Comparison of ENCODE assay signal across 12 mouse cellular contexts in genomic region chr9:45851330-45851729, GRCm38 (mm10). TPM values are rescaled to one million over a fixed set of nuclear protein-coding genes. Genes with fewer than 3 reads are reported as not detected.
DNase-seq lines count a peak whose midpoint lies in the region; ATAC-seq and TF ChIP-seq lines count a peak whose summit lies in the region.
"Had no signal": no experiment of that assay in that cellular context is flagged by ENCODE, and none has a peak within 500 bp of the region (broad histone marks: within the 10 kb centered on the region; RNA-seq: fewer than 3 reads in every experiment).

No protein-coding gene starts in this region.

- no peak for TF ChIP-seq EP300 in heart, postnatal 0 days (IDR thresholded peaks at IDR 0.05; ENCODE audit: low read depth)

- no peak overlapping the region for H3K4me3 ChIP-seq in heart, postnatal 0 days (ENCODE audit: low read depth, low read length)
- no peak overlapping the region for H3K4me3 ChIP-seq in heart, embryonic 12.5 days
- H3K4me3 ChIP-seq: forebrain, embryonic 10.5 days; myocyte had no signal

- H3K4me1 ChIP-seq in heart, postnatal 0 days (ENCODE audit: control insufficient read depth, insufficient read depth), result peaks cover 32% of the 10 kb centered on the region
- H3K4me1 ChIP-seq in heart, embryonic 12.5 days (replicated peaks), result peaks cover 38% of the 10 kb centered on the region
- H3K4me1 ChIP-seq: forebrain, embryonic 10.5 days had no signal

- 28% methylated on average over 5 of the region's 5 CpGs for WGBS in heart, postnatal 0 days
- 58% methylated on average over 5 of the region's 5 CpGs for WGBS in heart, embryonic 12.5 days

- H3K36me3 ChIP-seq in heart, postnatal 0 days (replicated peaks; ENCODE audit: control insufficient read depth, insufficient read depth, low read length), result peaks cover 32% of the 10 kb centered on the region
- peaks cover 33% of the 10 kb centered on the region for H3K36me3 ChIP-seq in heart, embryonic 12.5 days

- H3K9me3 ChIP-seq in heart, postnatal 0 days (replicated peaks; ENCODE audit: control insufficient read depth, low read length), result no peaks in the 10 kb centered on the region
- H3K9me3 ChIP-seq in heart, embryonic 12.5 days (replicated peaks), result no peaks in the 10 kb centered on the region
- H3K9me3 ChIP-seq: forebrain, embryonic 10.5 days had no signal

- H3K4me2 ChIP-seq in heart, postnatal 0 days (ENCODE audit: low read depth, low read length), result no peak overlapping the region
- H3K4me2 ChIP-seq in heart, embryonic 12.5 days, result no peak overlapping the region

- no peak for DNase-seq in heart, postnatal 0 days (ENCODE audit: low spot score)
- DNase-seq in 416B (ENCODE audit: low read depth), result peak; percentile 78
- no peak for DNase-seq in spleen, postnatal 36 days (ENCODE audit: low spot score in 2 of 2)
- no peak for DNase-seq in spleen, adult 18-20 months
- DNase-seq: kidney, adult 18-20 months; thymus, postnatal 14 days had no signal

- H3K27ac ChIP-seq in heart, postnatal 0 days (ENCODE audit: low read depth), result peak overlapping the region; percentile 85
- H3K27ac ChIP-seq in heart, embryonic 12.5 days (ENCODE audit: poor library complexity, severe bottlenecking), result no peak overlapping the region
- H3K27ac ChIP-seq: forebrain, embryonic 10.5 days had no signal

- H3K9ac ChIP-seq in heart, postnatal 0 days (replicated peaks; ENCODE audit: low read depth, low read length), result no peak overlapping the region
- H3K9ac ChIP-seq in heart, embryonic 12.5 days, result no peak overlapping the region

- no peak for TF ChIP-seq CTCF in heart, postnatal 0 days (IDR thresholded peaks at IDR 0.05; ENCODE audit: low read depth)

- ATAC-seq in heart, postnatal 0 days (ENCODE audit: insufficient read depth, low read depth), result no peak; the same call in 1 of the 2 replicates
- ATAC-seq in heart, embryonic 12.5 days (ENCODE audit: insufficient number of reproducible peaks, low FRiP score), result no peak
- ATAC-seq in common myeloid progenitor, adult 5-6 weeks (replicated peaks; ENCODE audit: low read depth, poor library complexity, severe bottlenecking), result peak; percentile 45
- peak; percentile 68 for ATAC-seq in megakaryocyte, adult 5-6 weeks (ENCODE audit: poor library complexity, severe bottlenecking)

- no peaks in the 10 kb centered on the region for H3K27me3 ChIP-seq in heart, postnatal 0 days (ENCODE audit: control insufficient read depth, insufficient read depth, low read length)
- H3K27me3 ChIP-seq in heart, embryonic 12.5 days (replicated peaks), result no peaks in the 10 kb centered on the region
- H3K27me3 ChIP-seq: CH12.LX had no signal

RNA-seq across cellular contexts. Expression of gene Bace1, which starts 12.9 kb away (rescaled TPM):
- 29.0 and 52.6 TPM in 2 replicates for total RNA-seq in heart, postnatal 0 days (2014; rRNA removed; ENCODE audit: low replicate concordance)
- polyA plus RNA-seq in heart, postnatal 0 days (2015; fragmentation: Nextera tagmentation; extraction: Ambion mirVana), result 16.7 and 17.8 TPM in 2 replicates
- polyA plus RNA-seq in heart, embryonic 12.5 days (2016; fragmentation: Nextera tagmentation; extraction: Ambion mirVana), result 21.4 and 22.0 TPM in 2 replicates
- total RNA-seq in common myeloid progenitor, adult 5-6 weeks (2017), result 9.0 and 13.7 TPM in 2 replicates
- 2.9 and 3.5 TPM in 2 replicates for total RNA-seq in megakaryocyte, adult 5-6 weeks (2015)
- 4.1 and 7.2 TPM in 2 replicates for total RNA-seq in megakaryocyte, adult 5-6 weeks (2017)

RNA-seq across cellular contexts. Expression of gene Cep164, which starts 22.8 kb away (rescaled TPM):
- total RNA-seq in heart, postnatal 0 days (2014; rRNA removed; ENCODE audit: low replicate concordance), result 15.7 and 29.8 TPM in 2 replicates
- 7.0 and 9.4 TPM in 2 replicates for polyA plus RNA-seq in heart, postnatal 0 days (2015; fragmentation: Nextera tagmentation; extraction: Ambion mirVana)
- 14.3 and 19.0 TPM in 2 replicates for polyA plus RNA-seq in heart, embryonic 12.5 days (2016; fragmentation: Nextera tagmentation; extraction: Ambion mirVana)
- 12.4 and 13.8 TPM in 2 replicates for total RNA-seq in common myeloid progenitor, adult 5-6 weeks (2017)
- total RNA-seq in megakaryocyte, adult 5-6 weeks (2015), result 11.1 and 11.9 TPM in 2 replicates
- total RNA-seq in megakaryocyte, adult 5-6 weeks (2017), result 9.8 and 16.3 TPM in 2 replicates

RNA-seq across cellular contexts. Expression of gene Pcsk7, which starts 55.0 kb away (rescaled TPM):
- total RNA-seq in heart, postnatal 0 days (2014; rRNA removed; ENCODE audit: low replicate concordance), result 31.7 and 57.1 TPM in 2 replicates
- polyA plus RNA-seq in heart, postnatal 0 days (2015; fragmentation: Nextera tagmentation; extraction: Ambion mirVana), result 12.0 and 15.0 TPM in 2 replicates
- 19.4 and 19.7 TPM in 2 replicates for polyA plus RNA-seq in heart, embryonic 12.5 days (2016; fragmentation: Nextera tagmentation; extraction: Ambion mirVana)
- total RNA-seq in common myeloid progenitor, adult 5-6 weeks (2017), result 12.0 and 16.9 TPM in 2 replicates
- 12.1 and 15.4 TPM in 2 replicates for total RNA-seq in megakaryocyte, adult 5-6 weeks (2015)
- total RNA-seq in megakaryocyte, adult 5-6 weeks (2017), result 22.5 and 34.8 TPM in 2 replicates

RNA-seq across cellular contexts. Expression of gene Rnf214, which starts 55.4 kb away (rescaled TPM):
- 27.4 and 42.9 TPM in 2 replicates for total RNA-seq in heart, postnatal 0 days (2014; rRNA removed; ENCODE audit: low replicate concordance)
- polyA plus RNA-seq in heart, postnatal 0 days (2015; fragmentation: Nextera tagmentation; extraction: Ambion mirVana), result 30.5 and 32.4 TPM in 2 replicates
- polyA plus RNA-seq in heart, embryonic 12.5 days (2016; fragmentation: Nextera tagmentation; extraction: Ambion mirVana), result 43.6 and 45.0 TPM in 2 replicates
- 21.4 and 40.1 TPM in 2 replicates for total RNA-seq in common myeloid progenitor, adult 5-6 weeks (2017)
- 19.6 and 23.3 TPM in 2 replicates for total RNA-seq in megakaryocyte, adult 5-6 weeks (2015)
- 32.5 and 34.0 TPM in 2 replicates for total RNA-seq in megakaryocyte, adult 5-6 weeks (2017)

Comparison
In these comparisons a context has a peak if more than half of its experiments do, and no peak if none do; other contexts are left out.
1. ATAC-seq: peak in common myeloid progenitor, adult 5-6 weeks (single experiment) and megakaryocyte, adult 5-6 weeks (single experiment); none in heart, postnatal 0 days (single experiment) and heart, embryonic 12.5 days (single experiment).